Mouse (Mus musculus) Muller cell, postnatal 12 days (primary cell): ENCODE measurements at regions not wholly inside any gene's neighbourhood (a gene's known extent, or its start where the extent isn't known, plus 50 kb on each side); places are given as distances from the start of the nearest gene placed in this dataset.
A peak's percentile ranks its signal among the peaks of the same experiment; 100 is the strongest.

ENCODE experiments used
- DNase-seq: peaks from one replicate; pipeline ENCODE4 v3.0.0-alpha.2; 2015; ENCODE audit errors: inconsistent ontology term

DNA sequence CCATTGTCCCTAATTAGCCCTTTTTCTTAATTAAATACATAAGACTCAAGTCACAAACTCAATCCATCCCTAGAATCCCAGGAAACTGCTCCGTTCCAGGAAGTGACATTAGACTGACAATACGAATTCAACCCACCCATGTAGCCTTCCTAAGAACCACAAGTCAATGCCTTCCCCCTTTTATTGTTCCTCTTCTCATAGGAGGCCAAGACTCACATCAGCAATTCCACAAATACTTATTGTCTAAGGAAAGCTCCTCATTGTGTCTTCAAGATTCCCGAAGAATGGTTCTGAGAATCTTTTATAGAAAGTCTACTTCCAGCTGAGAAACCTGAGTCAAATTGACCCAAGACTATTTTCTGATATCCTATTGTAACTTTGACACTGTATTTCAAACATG is 147.3 kb downstream of the Dmac1 start:
- DNase-seq, result no peak

DNA sequence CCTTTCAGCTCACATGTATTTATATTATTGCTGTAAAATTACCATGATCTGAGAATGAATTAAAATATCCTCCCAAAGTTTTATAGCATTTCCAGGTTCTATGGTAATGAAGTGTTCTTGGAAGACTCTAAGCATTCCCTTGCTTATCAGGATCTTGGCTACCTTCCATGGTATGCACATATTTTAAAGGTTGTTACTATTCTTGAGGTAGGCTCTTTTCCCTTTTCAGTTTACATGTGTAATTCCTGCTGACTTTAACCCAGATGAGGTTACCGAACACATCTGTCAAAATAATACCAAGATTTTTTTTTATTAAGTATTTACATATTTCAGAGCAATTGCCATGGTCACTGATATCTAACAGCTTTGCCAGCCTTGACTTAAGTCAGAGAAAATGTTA is 162.2 kb downstream of the Dmac1 start:
- DNase-seq, result no peak

DNA sequence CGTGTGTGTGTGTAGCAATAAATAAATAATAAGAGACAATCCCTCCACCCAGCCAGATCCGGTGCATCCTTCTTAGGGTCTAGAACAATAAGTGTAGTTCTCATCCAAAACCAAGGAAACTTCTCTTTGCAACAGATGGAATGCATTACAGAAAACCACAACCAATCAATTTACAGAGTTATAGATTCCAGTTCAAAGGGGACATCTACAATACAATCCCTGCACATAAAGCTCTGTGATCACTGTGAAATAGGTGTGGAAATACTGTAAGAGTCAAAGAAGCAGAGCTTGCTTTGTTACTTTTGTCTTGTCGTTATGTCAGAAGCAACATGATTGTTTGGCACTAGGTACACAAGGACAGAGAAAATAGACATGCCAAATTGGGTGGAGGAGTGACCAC is 162.8 kb downstream of the Dmac1 start:
- no peak for DNase-seq

DNA sequence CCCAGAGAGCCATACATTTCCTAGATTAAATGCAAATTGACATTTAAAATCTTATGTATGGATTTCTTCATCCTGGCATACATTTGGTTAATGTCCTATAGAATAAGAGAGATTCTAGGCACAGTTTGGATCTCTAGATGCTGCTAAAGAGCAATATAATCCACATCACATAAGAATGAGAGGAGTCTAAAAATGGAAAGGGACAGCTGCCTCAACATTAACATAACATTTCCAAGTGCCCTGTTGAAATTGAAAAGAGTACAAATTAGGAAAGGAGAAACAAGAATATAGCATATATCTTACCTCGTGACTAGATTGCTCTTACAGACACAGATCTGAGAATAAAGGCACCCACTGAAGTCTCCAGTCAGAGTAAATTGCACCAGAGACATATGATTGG is 212.3 kb downstream of the Dmac1 start:
- no peak for DNase-seq

DNA sequence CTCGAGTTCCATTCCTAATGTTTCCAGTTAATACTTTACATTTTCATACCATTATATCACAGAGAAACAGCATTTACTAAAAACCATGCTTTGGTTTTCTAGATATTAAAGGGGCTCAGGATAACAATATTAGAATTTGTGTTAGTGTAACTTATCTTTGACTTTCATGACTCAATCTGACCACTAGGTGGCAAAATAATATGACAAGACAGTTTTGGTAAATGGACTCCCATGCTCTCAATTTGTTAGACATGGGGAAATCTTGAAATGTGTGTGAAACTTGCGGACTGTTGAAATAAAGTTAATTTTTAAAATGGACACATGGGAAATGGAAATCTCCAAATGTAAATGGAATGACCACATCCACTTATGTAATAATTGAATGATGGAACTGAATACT is 214.8 kb downstream of the Dmac1 start:
- peak; percentile 13 for DNase-seq

DNA sequence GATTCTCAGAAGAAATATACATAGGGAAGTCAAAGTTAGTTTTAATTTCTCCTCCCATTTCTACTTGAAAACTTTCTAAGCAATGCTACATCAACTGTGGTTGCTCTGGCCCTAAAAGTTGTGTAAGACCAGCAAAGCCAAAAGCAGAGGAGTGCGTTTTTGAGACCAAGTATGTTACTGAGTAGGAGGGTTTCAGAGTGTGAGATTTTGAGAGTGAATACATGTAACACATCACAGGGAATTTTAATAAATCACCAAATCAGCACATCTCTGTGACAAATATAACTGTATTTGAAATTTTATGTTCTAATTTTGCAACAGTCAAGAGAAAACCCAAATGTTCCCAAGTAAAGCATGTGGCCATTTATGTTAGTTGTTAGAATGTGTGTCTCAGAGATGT is 234.6 kb downstream of the Dmac1 start:
- no peak for DNase-seq

DNA sequence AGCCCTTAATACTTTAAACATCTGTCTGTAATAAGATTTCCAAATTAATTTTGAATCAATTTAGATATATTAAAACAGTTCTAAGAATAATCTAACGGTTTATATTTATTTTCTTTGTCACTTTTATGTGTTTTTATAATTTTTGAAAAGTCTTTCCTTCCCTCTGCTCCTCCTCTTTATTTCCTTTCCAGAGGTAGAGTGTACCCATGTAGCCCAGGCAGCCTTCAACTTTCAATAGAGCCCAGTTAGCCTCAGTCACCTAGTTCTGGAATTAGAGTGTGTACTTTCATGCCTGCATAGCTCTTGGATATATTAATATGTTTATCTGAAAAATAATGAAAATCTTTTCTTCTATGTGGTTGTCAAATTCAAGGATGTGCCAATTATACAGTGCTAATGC is 235.5 kb downstream of the Dmac1 start:
- no peak for DNase-seq

DNA sequence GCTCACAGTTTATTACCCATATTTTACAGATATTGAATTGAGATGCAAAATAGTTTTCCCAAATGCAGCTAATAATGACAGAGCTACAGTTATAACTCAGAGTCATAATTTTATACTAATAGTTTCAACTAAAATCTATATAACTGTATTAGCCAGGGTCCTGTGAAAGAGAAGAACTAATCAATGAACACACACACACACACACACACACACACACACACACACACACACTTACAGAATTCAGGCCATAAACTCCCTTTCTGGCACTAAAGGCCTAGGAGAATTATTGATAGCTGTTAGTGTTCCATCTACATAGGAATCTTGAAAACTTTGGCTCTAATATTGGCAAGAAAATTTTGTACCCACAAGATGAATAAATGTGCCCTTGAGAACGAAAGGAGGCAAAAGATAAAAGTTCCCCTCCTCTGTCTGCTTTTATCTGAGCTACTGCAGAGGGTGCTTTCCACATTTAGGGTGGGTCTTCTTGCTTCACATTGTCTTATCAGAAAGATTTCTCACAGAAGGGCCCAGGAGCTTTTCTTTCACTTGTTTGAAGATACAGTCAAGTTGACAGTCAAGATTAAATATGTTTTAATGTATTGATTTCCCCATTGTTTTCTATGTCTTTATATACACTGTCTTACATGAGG is 236.1 kb downstream of the Dmac1 start:
- no peak for DNase-seq
